Mouse (Mus musculus) forelimb bud, embryonic 11.5 days (tissue): ENCODE data around the gene Gm7978.
"Not testable (repeated sequence)": the region's sequence is repeated elsewhere in the genome, so short reads cannot be mapped to it uniquely, and the experiment has no call there.

Source experiments
- DNase-seq: peaks from one replicate; pipeline ENCODE4 v3.0.0-alpha.2; 2012; ENCODE audit warnings: low read depth, low spot score

The Gm7978 gene

GRCm38 (mm10) chr5:95736073-95736472 lies at the start of gene Gm7978:
Gene Gm7978 (minus strand): TSS chr5:95736173.
- DNase-seq = not testable (repeated sequence)

GRCm38 (mm10) chr5:95775690-95776089 lies 39.7 kb upstream of the Gm7978 start, which contains the start of gene E330014E10Rik:
Gene E330014E10Rik (plus strand): TSS chr5:95775990.
- not testable (repeated sequence) for DNase-seq

GRCm38 (mm10) chr5:95741714-95742113 lies 5.7 kb upstream of the Gm7978 start, which contains the start of gene Gm7982:
Gene Gm7982 (plus strand): TSS chr5:95742014.
- not testable (repeated sequence) for DNase-seq
